Mouse (Mus musculus) left cerebral cortex, adult 2 months (tissue): ENCODE results near the gene Pbx4. TPM values are rescaled to one million over a fixed set of nuclear protein-coding genes. Genes with fewer than 3 reads are reported as not detected.

Experiments
- DNase-seq, 2 experiments: peaks; one replicate each; pipeline ENCODE4 v3.0.0; 2021 to 2022; ENCODE audit warnings: low spot score in 2 of 2, mixed read lengths in 1 of 2; ENCODE audit errors: extremely low spot score in 1 of 2
- H3K27ac ChIP-seq: fragments of 200-600 bp; 2 replicates; pipeline ENCODE4 v1.8.1; 2022
- H3K4me3 ChIP-seq: fragments of 200-600 bp; 2 replicates; pipeline ENCODE4 v1.8.1; 2022
- CTCF ChIP-seq: fragments of 200-600 bp; IDR thresholded peaks from 2 replicates; pipeline ENCODE4 v1.8.1; 2022; ENCODE audit warnings: antibody characterized with exemption, mild to moderate bottlenecking, moderate library complexity
- intact Hi-C: fragments of 180-260 bp; cut with DNase I; formaldehyde crosslinking; loops from one replicate; pipeline ENCODE4 v1.15.1; 2025
- total RNA-seq, 2 experiments: library from RNA; stranded (reverse); gene quantifications; 2 replicates each; pipeline ENCODE4 v1.2.3; 2021

Pbx4 gene
- total RNA-seq, 2 experiments from 2014 or later, result 18.5 to 20.7 TPM

DNA sequence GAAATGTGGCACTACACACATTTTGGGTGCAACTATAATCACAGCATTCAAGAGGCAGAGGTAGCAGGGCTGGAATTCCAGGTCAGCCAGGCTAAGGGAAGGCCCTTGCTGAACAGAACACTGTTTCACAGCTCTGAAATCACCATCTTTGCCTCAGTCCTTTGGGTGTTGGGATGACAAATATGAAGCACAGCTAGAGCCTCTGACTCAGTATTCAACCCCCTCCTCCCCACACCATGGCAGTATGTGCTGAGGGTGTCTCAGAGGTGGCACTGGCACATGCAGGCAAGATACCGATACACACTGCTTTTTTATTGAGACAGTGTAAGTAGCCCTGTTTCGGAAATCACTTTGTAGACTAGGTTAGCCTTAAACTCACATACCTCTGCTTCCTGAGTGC is 74.0 kb downstream of the Pbx4 start:
- no peak for DNase-seq
- Histone ChIP-seq H3K27ac (no peak overlapping the region), H3K4me3 (no peak overlapping the region)
- intact Hi-C loops, result no loop called here
- TF ChIP-seq CTCF, result no peak

DNA sequence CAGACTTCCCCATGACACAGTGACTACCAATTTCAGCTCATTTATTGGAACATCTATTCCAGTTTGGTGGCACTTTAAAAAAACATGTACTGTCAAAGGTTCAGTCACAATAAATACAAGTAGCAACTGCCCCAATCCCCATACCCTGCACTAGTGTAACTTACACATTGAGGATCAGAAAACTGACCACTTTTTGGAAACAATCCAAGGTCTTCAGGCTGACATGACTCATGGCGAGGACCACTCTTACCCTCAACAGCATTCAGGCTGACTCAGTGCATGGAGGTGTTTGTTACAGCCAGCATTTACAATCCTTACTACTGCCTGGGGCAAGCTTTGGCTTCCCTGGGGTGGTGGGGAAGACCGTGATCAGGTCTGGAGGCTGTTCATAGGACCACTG is 74.8 kb downstream of the Pbx4 start:
- Histone ChIP-seq H3K27ac (no peak overlapping the region), H3K4me3 (no peak overlapping the region)
- intact Hi-C loops, result no loop called here
- TF ChIP-seq CTCF, result no peak
- DNase-seq, result no peak

GRCm38 (mm10) chr8:69911917-69912316 is 79.6 kb downstream of the Pbx4 start:
- intact Hi-C loops, result no loop called here
- Histone ChIP-seq H3K4me3 (no peak overlapping the region), H3K27ac (no peak overlapping the region)
- no peak for DNase-seq
- no peak for TF ChIP-seq CTCF

DNA sequence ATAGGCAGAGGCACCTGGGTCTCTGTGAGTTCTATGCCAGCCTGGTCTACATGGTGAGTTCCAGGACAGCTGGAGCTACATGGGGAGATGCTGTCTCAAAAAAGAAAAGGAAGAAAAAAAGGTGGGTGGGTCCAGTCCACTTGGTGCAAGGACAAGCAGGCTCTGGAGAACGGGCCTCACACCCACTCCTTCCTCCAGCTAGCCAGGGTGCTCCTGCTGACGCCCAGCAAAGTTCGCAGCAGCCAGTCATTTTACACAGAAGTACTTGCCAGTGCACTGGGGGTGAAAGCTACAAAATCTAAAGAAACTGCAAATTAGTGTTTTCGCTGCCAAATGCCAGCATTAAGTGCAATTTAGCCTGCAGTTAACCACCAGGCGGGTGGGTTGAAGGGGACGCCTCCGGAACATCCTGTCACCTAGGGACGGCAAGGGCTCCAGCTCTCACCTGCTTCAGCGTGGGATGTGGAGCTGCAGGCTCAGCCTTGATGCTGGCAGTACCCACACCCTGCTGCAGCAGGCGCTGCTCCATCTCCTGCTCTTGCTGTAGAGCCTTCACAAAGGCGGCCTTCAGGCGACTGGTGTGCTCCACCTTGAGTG is 80.3 kb downstream of the Pbx4 start:
- H3K27ac ChIP-seq, result peak overlapping the region; percentile 44; the same call in 1 of the 2 replicates
- DNase-seq, result peak; percentile 47 to 53
- intact Hi-C loops, result no loop called here
- no peak overlapping the region for H3K4me3 ChIP-seq
- peak; percentile 17 for TF ChIP-seq CTCF

- intact Hi-C loops, result no loop called here
- DNase-seq, result no peak
- no peak overlapping the region for H3K4me3 ChIP-seq
- no peak overlapping the region for H3K27ac ChIP-seq
- no peak for TF ChIP-seq CTCF
Measured at GRCm38 (mm10) chr8:69914526-69914925, 82.2 kb downstream of the Pbx4 start.

- no peak overlapping the region for H3K4me3 ChIP-seq
- intact Hi-C loops, result loop anchor here (1.0 kb wide), 1 partner anchor 41 kb away; no protein-coding TSS in a partner anchor
- 0 out of 2 replicates have a peak overlapping the region, but pooled peaks have one; percentile 1 for H3K27ac ChIP-seq
- TF ChIP-seq CTCF, result peak; percentile 55
- no peak for DNase-seq
Measured at GRCm38 (mm10) chr8:69915748-69916147, 83.5 kb downstream of the Pbx4 start.

GRCm38 (mm10) chr8:69918506-69918905 is 86.2 kb downstream of the Pbx4 start:
- Histone ChIP-seq H3K27ac (no peak overlapping the region), H3K4me3 (no peak overlapping the region)
- DNase-seq, result no peak
- TF ChIP-seq CTCF, result no peak
- intact Hi-C loops, result loop anchor here (2.0 kb wide), 2 partner anchors 124 to 248 kb away; partner anchors contain the start of genes Mau2 and Sugp1

DNA sequence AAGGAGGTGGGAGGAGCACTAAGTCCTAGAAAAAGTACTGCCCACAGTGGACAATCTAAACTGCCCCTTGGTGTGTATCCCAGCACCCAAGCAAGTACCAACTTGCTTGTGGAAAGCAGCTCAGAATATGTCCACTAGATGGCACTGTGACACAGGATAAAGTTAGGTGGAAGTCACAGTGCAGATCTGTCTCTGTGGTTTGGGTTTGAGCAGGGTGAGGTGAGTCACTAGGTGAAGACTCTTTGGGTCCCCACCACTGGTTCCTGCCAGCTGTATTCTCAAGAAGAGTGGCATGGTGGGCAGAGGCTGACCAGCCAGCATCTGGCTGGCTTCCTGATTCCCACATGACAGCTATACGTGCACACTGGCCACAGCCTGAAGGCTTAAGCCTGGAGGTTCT is 86.7 kb downstream of the Pbx4 start:
- no peak overlapping the region for H3K4me3 ChIP-seq
- TF ChIP-seq CTCF, result peak; percentile 97
- DNase-seq, result peak; percentile 74 to 80
- intact Hi-C loops, result loop anchor here (1.0 to 2.0 kb wide), 3 partner anchors 82 to 248 kb away; partner anchors contain the start of genes Mau2 and Sugp1
- no peak overlapping the region for H3K27ac ChIP-seq

DNA sequence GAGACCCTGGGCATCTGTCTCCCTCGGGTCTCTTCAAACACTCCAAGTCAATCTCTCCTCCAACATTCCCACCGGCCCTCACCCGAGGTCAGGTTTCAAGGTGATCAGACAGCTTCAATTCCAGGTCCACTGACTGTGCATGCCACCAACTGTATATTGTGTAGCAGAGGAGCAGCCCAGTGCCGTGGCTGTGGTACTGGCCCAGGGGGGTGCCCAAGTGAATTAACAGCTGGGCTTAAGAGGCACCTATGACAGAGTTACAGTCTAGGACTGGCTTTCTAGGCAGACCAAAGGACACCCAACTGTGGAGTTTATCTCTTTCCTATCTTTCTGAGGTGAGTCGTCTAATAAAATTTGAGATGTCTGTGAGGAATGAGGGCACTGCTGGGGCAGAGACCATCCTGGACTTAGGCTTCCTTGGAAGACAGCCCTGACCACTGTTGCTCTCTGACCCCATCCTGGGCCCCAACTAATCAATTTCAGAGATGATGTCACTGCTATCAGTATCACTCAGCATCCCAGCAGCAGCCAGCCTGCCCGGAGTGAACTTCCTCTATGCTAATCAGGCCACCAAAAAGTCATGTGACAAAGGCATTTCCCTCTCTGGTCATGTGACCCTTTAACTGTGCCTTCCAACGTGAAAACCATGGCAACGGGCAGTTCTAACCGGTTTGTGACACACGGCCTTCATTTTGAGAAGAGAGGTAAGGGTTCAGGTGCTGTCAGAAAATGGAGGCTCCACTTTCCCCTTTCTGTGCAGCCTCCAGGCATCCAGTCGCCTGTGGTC is 87.8 kb downstream of the Pbx4 start:
- H3K4me3 ChIP-seq, result no peak overlapping the region
- no peak for TF ChIP-seq CTCF
- DNase-seq, result no peak
- intact Hi-C loops, result loop anchor here (1.0 to 2.0 kb wide), 3 partner anchors 81 to 247 kb away; partner anchors contain the start of genes Mau2 and Sugp1
- H3K27ac ChIP-seq, result 0 out of 2 replicates have a peak overlapping the region, but pooled peaks have one; percentile 29

DNA sequence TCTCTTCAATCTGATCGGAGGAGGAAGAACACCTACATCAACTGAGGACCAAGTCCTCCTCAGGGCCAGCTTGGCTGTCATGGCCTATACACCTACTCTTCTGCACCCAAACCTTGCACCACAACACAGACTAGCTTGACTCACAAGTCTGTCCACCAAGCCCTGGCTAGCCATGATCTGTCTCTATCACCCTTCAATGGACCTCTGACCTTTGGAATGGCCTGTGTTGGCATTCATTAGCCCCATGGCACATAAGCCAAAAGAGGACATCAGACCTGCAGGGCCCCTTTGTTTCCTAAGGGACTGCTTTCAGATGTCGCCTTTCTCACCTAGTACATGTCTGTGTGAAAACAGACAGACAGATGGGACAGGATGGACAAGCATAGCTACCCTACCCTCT is 88.8 kb downstream of the Pbx4 start:
- intact Hi-C loops, result no loop called here
- Histone ChIP-seq H3K27ac (no peak overlapping the region), H3K4me3 (no peak overlapping the region)
- TF ChIP-seq CTCF, result no peak
- DNase-seq, result no peak

Other genes with a start within 250 kb of the Pbx4 start
- gene Zfp868, start 206.9 kb upstream of the Pbx4 start, total RNA-seq, result 10 to 100 TPM; 18.9 to 19.7 TPM
- gene Zfp964, start 178.0 kb upstream of the Pbx4 start, total RNA-seq, result 1 to 10 TPM; 3.5 to 4.6 TPM
- 10 to 100 TPM; 19.9 to 22.6 TPM for gene Zfp869, start 121.8 kb upstream of the Pbx4 start, total RNA-seq
- 1 to 10 TPM; 3.7 to 3.9 TPM for gene Zfp963, start 82.5 kb upstream of the Pbx4 start, total RNA-seq
- gene Gm20422, start 57.6 kb upstream of the Pbx4 start, total RNA-seq, result 1 to 10 TPM in 1 of 2 experiments, under 1 TPM in 1; 1.00 to 1.4 TPM
- gene Atp13a1, start 41.3 kb upstream of the Pbx4 start, total RNA-seq, result 10 to 100 TPM; 37.2 to 38.5 TPM
- 10 to 100 TPM; 28.7 to 28.8 TPM for gene Zfp866, start 41.3 kb upstream of the Pbx4 start, total RNA-seq
- 10 to 100 TPM; 13.1 to 22.5 TPM for gene Gmip, start 23.8 kb upstream of the Pbx4 start, total RNA-seq
- under 1 TPM; 0.41 to 0.75 TPM for gene Lpar2, start 10.1 kb upstream of the Pbx4 start, total RNA-seq
- under 1 TPM; 0.63 to 0.91 TPM for gene Cilp2, start 55.2 kb downstream of the Pbx4 start, total RNA-seq
- under 1 TPM in 1 of 2 experiments, not detected in 1; 0.25 TPM for gene Tssk6, start 69.7 kb downstream of the Pbx4 start, total RNA-seq
- 100 to 1,000 TPM; 145 to 146 TPM for gene Ndufa13, start 70.1 kb downstream of the Pbx4 start, total RNA-seq
- gene Yjefn3, start 70.2 kb downstream of the Pbx4 start, total RNA-seq, result 10 to 100 TPM; 25.8 to 30.7 TPM
- 10 to 100 TPM; 27.6 to 32.2 TPM for gene Gatad2a, start 163.9 kb downstream of the Pbx4 start, total RNA-seq
- 10 to 100 TPM; 74.4 to 75.2 TPM for gene Mau2, start 210.2 kb downstream of the Pbx4 start, total RNA-seq
- gene Sugp1, start 210.3 kb downstream of the Pbx4 start, total RNA-seq, result 10 to 100 TPM; 52.5 to 54.2 TPM
- 1 to 10 TPM; 3.4 to 6.2 TPM for gene Tm6sf2, start 240.4 kb downstream of the Pbx4 start, total RNA-seq